Mouse (Mus musculus) hindbrain, embryonic 11.5 days (tissue): ENCODE data around the gene Selenom. TPM values are rescaled to one million over a fixed set of nuclear protein-coding genes. Genes with fewer than 3 reads are reported as not detected.

Source experiments
- ATAC-seq: fragments of 200-750 bp; cut with Nextera tagmentation; 2 replicates; pipeline ENCODE4 v1.8.0; 2017; ENCODE audit warnings: mild to moderate bottlenecking, moderate TSS enrichment, moderate library complexity; ENCODE audit not compliant: low FRiP score
- DNase-seq: peaks from one replicate; pipeline ENCODE4 v3.0.0-alpha.2; 2015; ENCODE audit warnings: low spot score
- H3K27ac ChIP-seq: fragments of 300-500 bp; sonication (generic); 2 replicates; pipeline ENCODE4 v1.5.1; 2014; ENCODE audit warnings: mild to moderate bottlenecking, low read depth, low read length
- H3K27me3 ChIP-seq: fragments of 300-500 bp; sonication (generic); 2 replicates; pipeline ENCODE4 v1.6.1; 2014; ENCODE audit warnings: mild to moderate bottlenecking, low read length, moderate library complexity, mixed read lengths; ENCODE audit not compliant: control insufficient read depth, insufficient read depth
- H3K36me3 ChIP-seq: fragments of 300-500 bp; sonication (generic); 2 replicates; pipeline ENCODE4 v1.6.1; 2014; ENCODE audit warnings: mild to moderate bottlenecking, low read length, moderate library complexity, mixed read lengths; ENCODE audit not compliant: control insufficient read depth, insufficient read depth
- H3K4me1 ChIP-seq: fragments of 300-500 bp; sonication (generic); replicated peaks from 2 replicates; pipeline ENCODE4 v1.6.1; 2014; ENCODE audit warnings: low read length, mixed read lengths; ENCODE audit not compliant: control insufficient read depth, insufficient read depth
- H3K4me2 ChIP-seq: fragments of 300-500 bp; sonication (generic); replicated peaks from 2 replicates; pipeline ENCODE4 v1.6.1; 2014; ENCODE audit warnings: mild to moderate bottlenecking, low read depth, low read length
- H3K4me3 ChIP-seq: fragments of 300-500 bp; sonication (generic); 2 replicates; pipeline ENCODE4 v1.5.1; 2014; ENCODE audit warnings: low read depth, low read length
- H3K9ac ChIP-seq: fragments of 300-500 bp; sonication (generic); 2 replicates; pipeline ENCODE4 v1.6.1; 2014; ENCODE audit warnings: low read depth, low read length
- H3K9me3 ChIP-seq: fragments of 300-500 bp; sonication (generic); 2 replicates; pipeline ENCODE4 v1.6.1; 2016; ENCODE audit warnings: low read length; ENCODE audit not compliant: control insufficient read depth
- WGBS: fragments of 180-500 bp; shearing (Covaris S2); extraction: QIAGEN DNeasy Blood & Tissue Kit; methylation state at CpG from one replicate; pipeline ENCODE4 v1.1.7; 2014; 5-methylcytosine and 5-hydroxymethylcytosine counted together
- polyA plus RNA-seq: library from polyadenylated mRNA; unstranded; fragments of >200 nt; fragmentation: Nextera tagmentation; extraction: Ambion mirVana; gene quantifications from 2 replicates; pipeline ENCODE4 v1.2.1, GENCODE M21; 2014

Selenom gene
- polyA plus RNA-seq, 1 experiment from 2014 or later = 66.5 TPM

DNA sequence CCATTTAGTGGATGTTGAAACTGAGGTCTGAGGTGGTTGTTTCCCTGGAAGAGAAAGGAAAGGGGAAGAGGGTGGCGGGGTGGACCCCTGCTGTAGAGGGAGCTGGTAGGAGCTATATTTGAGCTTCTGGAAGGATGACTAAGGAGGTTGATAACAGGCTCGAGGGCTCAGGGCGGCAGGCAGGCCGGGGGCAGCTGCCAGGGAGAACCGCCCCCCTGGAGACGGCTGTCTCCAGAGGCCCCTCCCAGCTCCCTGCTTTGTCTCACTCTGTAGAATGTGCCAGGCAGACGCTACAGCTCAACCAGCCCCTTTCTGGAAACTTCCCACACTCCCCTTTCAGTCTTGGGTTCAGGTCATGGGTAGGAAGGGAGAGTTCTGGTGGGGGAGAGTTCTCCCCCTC, 6.3 kb upstream of the Selenom start:
- DNase-seq = no peak
- Histone ChIP-seq H3K9me3 (no peaks in the 10 kb centered on the region), H3K4me2 (no peak overlapping the region), H3K4me3 (no peak overlapping the region), H3K27me3 (no peaks in the 10 kb centered on the region), H3K36me3 (no peaks in the 10 kb centered on the region), H3K9ac (no peak overlapping the region), H3K4me1 (no peaks in the 10 kb centered on the region), H3K27ac (no peak overlapping the region)
- WGBS = 58% methylated on average over 7 of the region's 7 CpGs
- ATAC-seq = no peak

GRCm38 (mm10) chr11:3509181-3510085, 5.1 kb upstream of the Selenom start:
- Histone ChIP-seq H3K36me3 (no peaks in the 10 kb centered on the region), H3K4me2 (no peak overlapping the region), H3K4me1 (no peaks in the 10 kb centered on the region), H3K27me3 (no peaks in the 10 kb centered on the region), H3K4me3 (no peak overlapping the region), H3K9me3 (no peaks in the 10 kb centered on the region), H3K9ac (no peak overlapping the region), H3K27ac (no peak overlapping the region)
- ATAC-seq (no peak), DNase-seq (no peak)
- 78% methylated on average over 8 of the region's 8 CpGs for WGBS

- ATAC-seq = no peak
- H3K27me3 ChIP-seq = no peaks in the 10 kb centered on the region
- H3K4me2 ChIP-seq = no peak overlapping the region
- H3K4me3 ChIP-seq = no peak overlapping the region
- no peak overlapping the region for H3K27ac ChIP-seq
- no peaks in the 10 kb centered on the region for H3K36me3 ChIP-seq
- no peak overlapping the region for H3K9ac ChIP-seq
- 0 out of 2 replicates have a peak, but pooled peaks cover 2% of the 10 kb centered on the region for H3K4me1 ChIP-seq
- 83% methylated on average over 2 of the region's 2 CpGs for WGBS
- H3K9me3 ChIP-seq = no peaks in the 10 kb centered on the region
- no peak for DNase-seq
Observed at GRCm38 (mm10) chr11:3510321-3510720, 4.2 kb upstream of the Selenom start.

DNA sequence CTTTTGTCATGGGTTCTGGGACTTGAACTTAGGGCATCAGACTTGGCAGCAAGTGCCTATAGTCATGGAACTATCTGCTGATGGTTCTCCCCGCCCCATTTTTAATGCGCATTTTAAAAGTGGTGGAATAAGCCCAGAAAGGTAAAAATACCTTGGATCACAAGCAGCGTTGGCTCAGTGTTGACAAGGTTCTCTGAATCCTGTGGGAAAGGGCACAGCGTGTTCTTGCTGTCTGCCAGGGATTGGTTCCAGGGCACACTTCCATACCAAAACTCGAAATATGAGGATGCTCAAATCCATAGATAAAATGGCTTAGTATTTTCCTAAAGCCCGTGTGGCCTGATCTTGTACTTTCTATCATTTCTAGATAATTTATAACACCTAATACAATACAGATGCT, 1.2 kb upstream of the Selenom start:
- Histone ChIP-seq H3K27ac (no peak overlapping the region), H3K4me1 (0 out of 2 replicates have a peak, but pooled peaks cover 2% of the 10 kb centered on the region), H3K36me3 (no peaks in the 10 kb centered on the region), H3K4me2 (no peak overlapping the region), H3K9me3 (no peaks in the 10 kb centered on the region), H3K4me3 (no peak overlapping the region), H3K27me3 (peaks cover 20% of the 10 kb centered on the region), H3K9ac (no peak overlapping the region)
- DNase-seq (no peak), ATAC-seq (no peak)
- 86% methylated on average over 6 of the region's 6 CpGs for WGBS

DNA sequence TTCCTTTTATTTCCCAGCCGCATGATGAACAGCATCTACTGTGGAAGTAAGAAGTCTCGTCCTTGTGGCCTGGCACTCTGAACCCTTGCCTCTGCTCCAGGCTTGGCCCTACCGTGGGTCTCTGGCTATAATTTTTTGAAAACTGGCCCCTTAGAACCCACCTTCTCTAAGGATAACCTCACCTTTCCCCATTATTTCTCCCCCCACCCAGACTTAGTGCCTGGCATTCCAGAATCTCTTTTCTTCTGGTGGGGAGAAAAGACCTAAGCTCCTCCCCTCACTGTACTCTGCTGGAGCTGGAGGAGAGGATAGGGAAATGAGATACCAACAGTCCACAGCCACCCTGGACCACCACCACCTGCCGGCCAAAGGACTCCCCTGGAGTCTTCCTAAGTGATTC, 732 bp downstream of the Selenom start:
- H3K9me3 ChIP-seq = no peaks in the 10 kb centered on the region
- no peak for DNase-seq
- peak overlapping the region; percentile 76 for H3K4me2 ChIP-seq
- peak; percentile 17; the same call in 1 of the 2 replicates for ATAC-seq
- 11% methylated on average over 4 of the region's 4 CpGs for WGBS
- no peak overlapping the region for H3K27ac ChIP-seq
- peak overlapping the region; percentile 45 for H3K4me3 ChIP-seq
- 0 out of 2 replicates have a peak, but pooled peaks cover 2% of the 10 kb centered on the region for H3K4me1 ChIP-seq
- H3K9ac ChIP-seq = no peak overlapping the region; the same call in 1 of the 2 replicates
- H3K27me3 ChIP-seq = peaks cover 20% of the 10 kb centered on the region
- H3K36me3 ChIP-seq = no peaks in the 10 kb centered on the region

- Histone ChIP-seq H3K9ac (no peak overlapping the region), H3K27me3 (peaks cover 20% of the 10 kb centered on the region), H3K9me3 (no peaks in the 10 kb centered on the region), H3K27ac (no peak overlapping the region), H3K4me3 (no peak overlapping the region), H3K36me3 (no peaks in the 10 kb centered on the region), H3K4me2 (no peak overlapping the region), H3K4me1 (0 out of 2 replicates have a peak, but pooled peaks cover 2% of the 10 kb centered on the region)
- DNase-seq = peak; percentile 15
- ATAC-seq = no peak
- WGBS = 73% methylated on average over 4 of the region's 4 CpGs
Observed at GRCm38 (mm10) chr11:3515637-3516036, 1.2 kb downstream of the Selenom start.

DNA sequence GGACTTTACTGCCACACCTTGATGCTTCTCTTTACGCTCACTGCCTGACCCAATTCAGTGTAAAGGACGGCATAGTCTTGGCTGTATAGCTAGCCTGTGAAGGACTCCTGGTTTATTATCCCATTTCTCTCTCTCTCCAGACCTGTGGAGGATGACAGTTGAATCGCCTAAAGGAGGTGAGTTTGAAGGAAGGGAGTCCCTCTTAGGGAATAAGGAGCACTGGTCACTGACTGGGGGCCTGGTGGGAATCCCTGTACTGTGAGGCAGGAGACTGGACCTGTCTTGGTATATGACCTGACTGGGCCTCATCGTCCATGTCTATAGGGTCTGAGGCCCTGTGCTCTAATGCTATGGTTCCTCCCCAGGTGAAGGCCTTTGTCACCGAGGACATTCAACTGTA, 1.6 kb downstream of the Selenom start:
- H3K4me3 ChIP-seq = no peak overlapping the region

DNA sequence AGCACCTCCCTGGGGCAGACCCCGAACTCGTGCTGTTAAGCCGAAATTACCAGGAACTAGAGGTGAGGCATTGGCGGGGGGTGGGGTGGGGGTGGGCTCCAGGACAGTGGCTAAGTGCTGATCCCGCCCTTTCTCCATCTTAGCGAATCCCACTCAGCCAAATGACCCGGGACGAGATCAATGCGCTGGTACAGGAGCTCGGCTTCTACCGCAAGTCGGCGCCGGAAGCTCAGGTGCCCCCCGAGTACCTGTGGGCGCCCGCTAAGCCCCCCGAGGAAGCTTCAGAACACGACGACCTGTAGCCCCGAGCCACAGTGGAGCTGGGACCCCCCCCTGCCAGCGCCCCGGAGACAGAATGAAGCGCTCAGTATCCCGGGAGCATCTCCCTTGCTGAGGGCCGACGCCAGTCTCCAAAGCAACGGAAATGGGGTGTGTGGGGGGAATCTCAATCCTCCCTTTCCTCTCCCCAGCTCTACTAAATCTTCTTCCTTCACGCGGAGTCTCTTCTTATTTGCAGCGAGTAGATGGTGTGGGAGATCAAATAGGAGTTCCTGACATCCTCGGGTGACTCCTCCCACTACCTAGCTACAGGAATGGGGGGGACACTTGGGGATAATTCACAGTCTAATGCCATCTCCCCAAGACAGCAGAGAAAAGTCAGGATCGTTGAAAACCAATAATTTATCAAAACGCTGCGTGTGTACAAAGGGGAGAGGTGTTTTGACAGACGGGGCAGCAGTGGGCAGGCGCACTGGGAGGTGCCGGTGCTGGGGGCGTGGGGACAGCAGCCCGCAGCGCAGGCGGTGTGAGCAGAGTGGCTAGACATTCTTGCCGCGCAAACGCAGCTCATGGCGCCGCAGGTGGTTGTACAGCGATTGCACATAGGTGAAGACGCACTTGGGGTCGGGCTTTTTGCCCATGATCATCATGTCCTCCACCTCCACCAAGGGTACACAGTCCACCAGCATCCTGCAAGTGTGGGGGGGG, 2.7 kb downstream of the Selenom start:
- peak overlapping the region; percentile 23 for H3K4me3 ChIP-seq
- H3K4me1 ChIP-seq = 0 out of 2 replicates have a peak, but pooled peaks cover 2% of the 10 kb centered on the region
- H3K9ac ChIP-seq = no peak overlapping the region
- no peaks in the 10 kb centered on the region for H3K36me3 ChIP-seq
- ATAC-seq (0 out of 2 replicates have a peak, but pooled peaks have one; percentile 28), DNase-seq (peak; percentile 54)
- H3K27ac ChIP-seq = no peak overlapping the region
- peak overlapping the region; percentile 44 for H3K4me2 ChIP-seq
- H3K9me3 ChIP-seq = no peaks in the 10 kb centered on the region
- WGBS = 3% methylated on average over 50 of the region's 50 CpGs
- peaks cover 20% of the 10 kb centered on the region for H3K27me3 ChIP-seq

More for the DNA sequence above, 1.6 kb downstream of the Selenom start:
- Histone ChIP-seq H3K9ac (no peak overlapping the region), H3K9me3 (no peaks in the 10 kb centered on the region), H3K4me1 (0 out of 2 replicates have a peak, but pooled peaks cover 2% of the 10 kb centered on the region), H3K27me3 (peaks cover 20% of the 10 kb centered on the region), H3K27ac (no peak overlapping the region), H3K36me3 (no peaks in the 10 kb centered on the region), H3K4me2 (no peak overlapping the region)
- ATAC-seq = no peak
- WGBS = 79% methylated on average over 5 of the region's 5 CpGs
- no peak for DNase-seq
